Mouse (Mus musculus) G1E (cell line): ENCODE data around the gene Dohh. TPM values are rescaled to one million over a fixed set of nuclear protein-coding genes. Genes with fewer than 3 reads are reported as not detected.

Experiments used
- ATAC-seq: 2 replicates; pipeline ENCODE4 v1.8.0; 2016; ENCODE audit warnings: mild to moderate bottlenecking; ENCODE audit not compliant: insufficient number of reproducible peaks, poor library complexity, low FRiP score, severe bottlenecking; ENCODE audit errors: extremely low read depth
- DNase-seq: peaks from one replicate; pipeline ENCODE4 v3.0.0; 2012; ENCODE audit warnings: low spot score
- H3K27me3 ChIP-seq: 2 replicates; pipeline ENCODE4 v1.6.1; 2012; ENCODE audit warnings: mild to moderate bottlenecking, low read length, inconsistent platforms; ENCODE audit not compliant: insufficient read depth
- H3K36me3 ChIP-seq: replicated peaks from 2 replicates; pipeline ENCODE3; 2012; ENCODE audit warnings: mild to moderate bottlenecking, inconsistent platforms
- H3K4me1 ChIP-seq: 2 replicates; pipeline ENCODE4 v1.6.1; 2012; ENCODE audit warnings: low read depth, low read length, inconsistent platforms, mixed read lengths; ENCODE audit not compliant: insufficient read depth
- H3K4me3 ChIP-seq: 2 replicates; pipeline ENCODE4 v1.5.1; 2012; ENCODE audit warnings: low read depth, mild to moderate bottlenecking, inconsistent platforms, low read length, moderate library complexity, mixed read lengths
- H3K9me3 ChIP-seq: replicated peaks from 2 replicates; pipeline ENCODE4 v1.6.1; 2012; ENCODE audit warnings: inconsistent platforms
- CTCF ChIP-seq: IDR thresholded peaks from 2 replicates; pipeline ENCODE4 v1.5.1; 2012; ENCODE audit warnings: low read depth, low read length, inconsistent platforms, mixed read lengths
- GATA1 ChIP-seq: IDR thresholded peaks from 2 replicates; pipeline ENCODE4 v1.6.1; 2012; ENCODE audit warnings: borderline replicate concordance, low read length, inconsistent platforms, mixed read lengths
- GATA2 ChIP-seq: IDR thresholded peaks from 2 replicates; pipeline ENCODE4 v1.6.1; 2012; ENCODE audit warnings: low read depth, low read length, inconsistent platforms, borderline replicate concordance
- POLR2AphosphoS5 ChIP-seq: IDR thresholded peaks from 2 replicates; pipeline ENCODE4 v1.6.1; 2012; ENCODE audit warnings: low read depth, low read length, inconsistent platforms; ENCODE audit not compliant: insufficient replicate concordance
- TAL1 ChIP-seq: conservative IDR thresholded peaks from 2 replicates; pipeline ENCODE4 v1.6.1; 2012; ENCODE audit warnings: low read depth, low read length, inconsistent platforms, mixed read lengths
- polyA plus RNA-seq: library from polyadenylated mRNA; stranded (reverse); fragments of >175 nt; gene quantifications from 2 replicates; pipeline ENCODE4 v1.2.3, GENCODE M21; 2012
- total RNA-seq, 2 experiments: library from RNA; stranded (forward) in 1 of 2; stranded (reverse) in 1 of 2; fragments of 200-1000 nt in 1 of 2; fragments of >200 nt in 1 of 2; fragmentation: Nextera tagmentation in 1 of 2; gene quantifications; 2 replicates each; pipeline ENCODE4 v1.2.3; 2014 to 2017

Gene Dohh
- total and polyA plus RNA-seq, 3 experiments, result 11.9 to 186 (median 60.4) TPM

DNA sequence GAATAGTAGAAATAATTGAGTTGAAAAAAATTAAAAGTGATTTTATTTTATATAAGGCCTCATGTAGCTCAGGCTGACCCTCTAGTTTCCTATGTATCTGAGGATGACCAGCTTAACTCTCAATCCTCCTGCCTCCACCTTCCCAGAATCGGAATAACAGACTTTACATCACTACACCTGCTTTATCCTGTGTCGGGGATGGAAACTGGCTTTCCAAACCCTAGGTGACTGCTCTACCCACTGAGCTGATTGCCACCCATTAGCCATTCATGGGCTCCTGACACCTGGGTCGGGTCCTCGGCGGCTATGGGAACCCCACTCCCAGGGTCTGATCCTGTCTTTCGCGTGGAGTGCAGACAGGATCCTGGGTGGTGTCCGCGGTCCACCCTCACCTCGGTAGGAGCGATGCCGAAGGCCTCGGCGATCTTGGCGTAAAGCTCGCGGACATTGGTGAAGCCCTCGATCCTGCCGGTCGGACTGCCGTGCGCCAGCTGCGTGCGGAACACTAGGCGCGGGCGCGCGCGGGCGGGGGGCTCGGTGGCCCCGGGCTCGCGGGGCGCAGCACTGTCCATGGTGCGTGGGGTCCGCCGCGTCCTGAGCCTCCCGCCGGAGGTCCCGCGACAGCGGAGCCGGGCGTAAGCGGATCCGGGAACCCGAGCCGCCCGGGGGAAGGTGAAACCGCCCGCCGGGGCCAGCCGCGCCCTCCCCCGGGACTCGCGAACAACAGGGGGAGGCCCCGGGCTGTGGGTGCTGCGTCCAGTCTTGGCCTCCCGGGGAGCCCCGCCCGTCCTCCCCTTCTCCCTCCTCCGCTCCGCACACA lies 41.3 kb upstream of the Dohh start, which contains the start of gene Gipc3:
Gene Gipc3, minus strand, starts transcription at position 581 of the 820 bp plus-strand sequence.
- Histone ChIP-seq H3K27me3 (peaks cover 21% of the 10 kb centered on the region), H3K36me3 (peaks cover 29% of the 10 kb centered on the region), H3K9me3 (peaks cover 9% of the 10 kb centered on the region; the same call in 1 of the 2 replicates), H3K4me3 (peak within 1 kb of the TSS; percentile 50; the same call in 1 of the 2 replicates), H3K4me1 (peaks cover 41% of the 10 kb centered on the region)
- TF ChIP-seq GATA2 (no peak), TAL1 (no peak), CTCF (no peak), GATA1 (no peak), POLR2AphosphoS5 (no peak)
- no peak for ATAC-seq
- DNase-seq, result no peak

DNA sequence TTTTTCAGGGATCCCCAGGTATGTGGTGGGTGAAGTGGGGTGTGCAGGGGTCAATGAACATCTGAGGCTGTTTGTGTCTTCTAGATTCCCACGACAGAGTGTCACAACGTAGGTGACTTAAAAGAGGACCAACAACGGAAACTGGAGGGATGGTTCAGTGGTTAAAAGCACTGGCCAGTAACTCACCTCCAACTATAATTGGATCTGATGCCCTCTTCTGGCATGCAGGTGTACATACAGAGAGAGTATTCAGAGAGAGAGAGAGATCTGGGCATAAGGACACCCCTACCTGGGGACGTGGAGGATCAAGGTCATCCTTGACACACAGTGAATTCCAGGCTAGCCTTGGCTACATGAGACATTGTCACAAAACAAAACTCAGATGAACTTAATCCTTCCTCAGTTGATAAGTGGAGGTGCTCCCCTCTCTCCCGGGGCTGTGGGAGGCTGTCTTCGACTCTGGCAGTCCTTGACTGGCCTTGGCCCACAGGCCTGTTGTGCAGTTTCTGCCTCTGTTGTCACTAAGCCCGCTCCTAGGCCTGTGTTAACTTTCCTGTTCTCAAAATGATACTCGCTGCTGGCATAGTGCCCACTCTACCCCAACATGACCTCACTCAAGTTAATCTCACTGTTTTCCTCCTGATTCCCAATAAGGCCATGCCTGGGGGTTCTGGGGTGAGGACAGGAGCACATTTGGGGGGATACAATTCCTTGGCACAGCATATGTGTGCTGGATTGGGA lies 39.6 kb upstream of the Dohh start:
- peaks cover 40% of the 10 kb centered on the region for H3K36me3 ChIP-seq
- peaks cover 8% of the 10 kb centered on the region; the same call in 1 of the 2 replicates for H3K9me3 ChIP-seq
- TF ChIP-seq GATA1, result no peak
- TF ChIP-seq CTCF, result no peak
- no peak for TF ChIP-seq POLR2AphosphoS5
- TF ChIP-seq TAL1, result no peak
- no peak for TF ChIP-seq GATA2
- peaks cover 54% of the 10 kb centered on the region for H3K4me1 ChIP-seq
- DNase-seq (no peak), ATAC-seq (no peak)
- peaks cover 18% of the 10 kb centered on the region for H3K27me3 ChIP-seq
- no peak overlapping the region for H3K4me3 ChIP-seq

DNA sequence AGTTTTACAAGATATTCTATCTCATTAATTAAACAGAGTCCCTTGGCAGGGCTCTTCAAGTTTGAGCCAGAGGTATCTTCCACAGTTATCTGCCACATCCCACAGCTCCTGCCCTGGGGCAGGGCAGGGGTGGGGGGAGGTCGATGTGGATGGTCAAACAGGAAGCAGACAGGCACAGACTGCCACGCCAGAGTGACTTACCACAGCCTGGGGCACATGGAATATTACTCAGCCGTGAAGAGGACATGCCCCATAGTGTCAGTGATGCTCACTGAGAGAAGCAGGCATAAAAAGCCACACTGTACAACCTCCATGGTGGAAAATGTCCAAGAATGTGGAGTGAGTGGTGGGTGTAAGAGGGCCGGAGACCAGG lies 39.1 kb upstream of the Dohh start:
- Histone ChIP-seq H3K9me3 (peaks cover 8% of the 10 kb centered on the region; the same call in 1 of the 2 replicates), H3K27me3 (peaks cover 18% of the 10 kb centered on the region), H3K36me3 (peaks cover 40% of the 10 kb centered on the region), H3K4me3 (no peak overlapping the region), H3K4me1 (peaks cover 56% of the 10 kb centered on the region)
- DNase-seq (no peak), ATAC-seq (no peak)
- TF ChIP-seq CTCF (no peak), GATA2 (no peak), POLR2AphosphoS5 (no peak), GATA1 (no peak), TAL1 (no peak)

DNA sequence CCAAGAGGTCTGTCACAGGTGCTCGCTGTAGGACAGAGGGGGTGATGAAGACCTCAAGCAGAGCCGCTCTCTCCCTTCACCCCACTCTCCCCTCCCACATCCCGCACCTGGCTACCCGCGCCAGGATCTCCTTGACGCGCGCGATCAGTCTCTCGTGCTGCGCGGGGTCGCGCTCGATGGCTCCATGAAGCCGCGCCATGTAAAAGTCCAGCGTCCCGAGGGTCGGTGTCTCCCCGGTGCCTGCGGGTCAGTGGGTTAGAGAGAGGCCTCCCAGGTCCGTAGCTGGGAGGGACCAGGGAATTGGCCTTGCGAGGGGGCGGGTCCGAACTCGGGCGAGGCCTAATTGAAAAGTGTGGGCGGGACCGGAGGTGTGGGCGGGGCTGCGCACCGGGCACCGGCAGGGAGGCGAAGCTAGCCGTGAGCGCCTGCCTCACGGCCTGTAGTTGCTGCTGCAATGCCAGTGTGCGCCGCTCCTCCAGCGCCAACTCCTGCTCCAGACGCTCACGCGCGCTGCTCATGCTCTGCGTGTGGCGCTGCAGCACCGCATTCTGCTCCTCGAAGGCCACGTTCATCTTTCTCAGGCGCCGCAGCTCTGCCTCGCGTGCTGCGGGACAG lies 37.7 kb upstream of the Dohh start:
- H3K9me3 ChIP-seq, result peaks cover 8% of the 10 kb centered on the region; the same call in 1 of the 2 replicates
- peak overlapping the region; percentile 41; the same call in 1 of the 2 replicates for H3K4me3 ChIP-seq
- ATAC-seq (no peak), DNase-seq (no peak)
- peaks cover 18% of the 10 kb centered on the region for H3K27me3 ChIP-seq
- TF ChIP-seq POLR2AphosphoS5, result no peak
- no peak for TF ChIP-seq GATA1
- no peak for TF ChIP-seq TAL1
- no peak for TF ChIP-seq GATA2
- no peak for TF ChIP-seq CTCF
- peaks cover 40% of the 10 kb centered on the region for H3K36me3 ChIP-seq
- peaks cover 50% of the 10 kb centered on the region for H3K4me1 ChIP-seq

DNA sequence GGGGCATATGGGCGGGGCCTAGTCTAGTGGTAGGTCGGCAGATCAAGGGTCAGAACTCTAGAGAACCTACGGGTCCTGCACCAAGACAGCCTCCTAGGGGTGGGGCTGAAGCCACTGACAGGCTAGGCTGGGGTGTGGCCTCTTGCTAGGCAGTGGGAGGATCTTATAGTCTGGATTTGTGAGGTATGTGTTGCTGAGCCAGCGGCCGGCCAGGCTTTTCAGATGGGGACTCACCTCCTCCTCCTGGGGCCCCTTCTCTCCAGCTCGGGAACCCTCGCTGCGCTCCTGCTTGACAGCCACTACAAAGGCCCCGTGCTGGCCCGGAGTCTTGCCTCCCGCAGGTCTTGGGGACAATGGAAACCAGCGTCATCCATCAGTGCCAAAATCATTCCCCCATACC lies 35.1 kb upstream of the Dohh start:
- Histone ChIP-seq H3K9me3 (no peaks in the 10 kb centered on the region), H3K4me3 (peak overlapping the region; percentile 97; the same call in 1 of the 2 replicates), H3K4me1 (peaks cover 54% of the 10 kb centered on the region), H3K36me3 (peaks cover 40% of the 10 kb centered on the region), H3K27me3 (no peaks in the 10 kb centered on the region; the same call in 1 of the 2 replicates)
- TF ChIP-seq GATA2, result no peak
- no peak for TF ChIP-seq CTCF
- no peak for TF ChIP-seq TAL1
- no peak for TF ChIP-seq POLR2AphosphoS5
- no peak for TF ChIP-seq GATA1
- DNase-seq (peak; percentile 77), ATAC-seq (peak; percentile 65)

DNA sequence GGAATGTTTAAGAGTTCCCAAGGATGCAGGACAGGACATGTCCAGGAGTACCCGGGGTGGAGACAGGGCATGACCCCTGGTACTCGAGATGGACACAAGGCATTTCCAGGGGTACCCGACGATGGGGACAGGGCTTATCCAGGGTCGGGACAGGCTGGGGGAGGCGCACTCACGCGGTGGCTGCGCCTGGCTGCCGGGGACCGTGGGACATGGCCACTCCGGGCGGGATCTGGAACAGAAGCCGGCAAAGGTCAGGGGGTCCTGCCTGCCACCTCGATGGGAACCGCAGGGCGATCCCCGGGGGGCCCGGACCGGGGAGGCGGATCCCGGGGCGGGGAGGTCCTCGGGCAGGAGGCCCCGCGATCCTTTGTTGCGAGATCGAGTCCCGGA lies 34.3 kb upstream of the Dohh start:
- Histone ChIP-seq H3K36me3 (peaks cover 40% of the 10 kb centered on the region), H3K27me3 (no peaks in the 10 kb centered on the region; the same call in 1 of the 2 replicates), H3K4me3 (peak overlapping the region; percentile 97), H3K4me1 (peaks cover 61% of the 10 kb centered on the region), H3K9me3 (no peaks in the 10 kb centered on the region)
- no peak for DNase-seq
- TF ChIP-seq TAL1, result no peak
- ATAC-seq, result no peak
